Mouse (Mus musculus) testis, adult 2 months (tissue): ENCODE data around the gene Prrc2a.

ENCODE experiments used
- CTCF ChIP-seq: fragments of 200-500 bp; IDR thresholded peaks from 2 replicates; pipeline ENCODE4 v1.5.1; 2012; ENCODE audit warnings: low read depth, mild to moderate bottlenecking, inconsistent platforms, low read length, moderate library complexity; ENCODE audit not compliant: control insufficient read depth, insufficient read depth, insufficient replicate concordance
- POLR2A ChIP-seq: fragments of 200-500 bp; IDR thresholded peaks from 2 replicates; pipeline ENCODE4 v1.6.1; 2012; ENCODE audit warnings: low read depth, mild to moderate bottlenecking, inconsistent platforms, low read length, moderate library complexity; ENCODE audit not compliant: control insufficient read depth

DNA sequence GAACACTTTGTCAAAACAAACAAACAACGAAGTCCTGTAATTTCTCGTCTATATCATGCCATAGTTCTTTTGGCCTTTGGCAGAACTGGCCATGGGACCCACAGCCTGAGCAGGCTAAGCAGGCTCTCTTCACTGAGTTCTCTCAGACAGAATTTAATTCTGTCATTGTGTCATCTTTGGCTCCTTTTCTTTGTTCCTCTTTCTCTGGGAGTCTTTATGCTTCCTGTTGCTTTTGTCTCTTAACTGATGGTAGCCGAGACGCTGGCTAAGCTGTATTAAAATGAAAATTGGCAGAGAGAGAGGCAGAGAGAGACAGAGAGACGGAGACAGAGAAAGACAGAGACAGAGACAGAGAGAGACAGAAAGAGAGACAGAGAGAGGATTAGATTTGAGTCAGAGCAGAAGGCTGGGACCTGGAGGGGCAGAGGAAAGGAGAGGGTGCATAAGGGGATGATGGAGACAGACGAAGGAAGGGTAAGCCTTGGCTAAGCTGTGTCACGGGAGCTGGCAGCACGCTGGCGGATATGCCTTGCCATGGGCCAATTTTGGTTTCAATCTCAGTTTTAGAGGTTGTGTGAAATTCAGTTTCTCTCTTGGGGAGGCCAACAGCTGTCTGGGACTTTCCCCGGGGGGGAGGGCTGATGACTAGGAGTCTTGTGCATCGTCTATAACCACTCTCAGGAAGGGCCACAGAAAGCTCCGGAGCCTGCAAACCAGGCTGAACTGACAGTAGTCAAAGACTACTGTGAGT lies 45.3 kb upstream of the Prrc2a start:
- TF ChIP-seq CTCF: no peak
- TF ChIP-seq POLR2A: no peak
